In the genomic region with DNA sequence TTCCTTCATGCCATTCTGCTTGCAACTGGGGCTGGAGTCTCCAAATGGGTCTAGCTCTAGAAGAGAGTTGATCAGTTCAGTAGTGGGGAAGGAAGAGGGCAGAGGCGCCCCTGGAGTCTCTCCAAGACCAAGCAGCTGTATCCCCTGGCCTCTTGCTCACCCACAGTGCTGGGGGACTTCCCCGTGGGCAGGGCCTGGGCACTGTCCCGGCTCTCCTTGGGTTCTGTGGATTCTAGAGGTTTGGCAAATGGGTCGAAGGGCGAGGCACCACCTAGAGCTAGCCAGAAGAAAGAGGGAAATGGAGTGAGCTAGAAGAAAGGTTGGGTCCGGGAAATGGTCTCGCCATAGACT, we compare ENCODE assay signal across 8 mouse cellular contexts. TPM values are rescaled to one million over a fixed set of nuclear protein-coding genes. Genes with fewer than 3 reads are reported as not detected.
DNase-seq lines count a peak whose midpoint lies in the region; ATAC-seq and TF ChIP-seq lines count a peak whose summit lies in the region.

No protein-coding gene starts in this region.

- H3K4me3 ChIP-seq in kidney, postnatal 0 days (replicated peaks; ENCODE audit: low read depth, low read length) = no peak overlapping the region
- H3K4me3 ChIP-seq in forebrain, embryonic 13.5 days = peak overlapping the region; percentile 54; the same call in 1 of the 2 replicates
- H3K4me3 ChIP-seq in intestine, postnatal 0 days (ENCODE audit: low read depth, low read length) = no peak overlapping the region
- no peak overlapping the region for H3K4me3 ChIP-seq in neural tube, embryonic 14.5 days (ENCODE audit: low read depth, low read length)

- DNase-seq in kidney, postnatal 0 days (ENCODE audit: low spot score) = no peak
- no peak for DNase-seq in kidney, adult 8-10 months
- DNase-seq in layer of hippocampus, postnatal 25 days (ENCODE audit: extremely low spot score in 1 of 2, low spot score in 1 of 2) = no peak
- no peak for DNase-seq in frontal cortex, postnatal 14 days (ENCODE audit: low spot score in 2 of 2)
- no peak for DNase-seq in ovary, postnatal 10 days (ENCODE audit: low spot score)

- ATAC-seq in kidney, postnatal 0 days (replicated peaks; ENCODE audit: low FRiP score, low read depth) = no peak
- ATAC-seq in forebrain, embryonic 13.5 days = no peak
- no peak for ATAC-seq in intestine, postnatal 0 days
- ATAC-seq in neural tube, embryonic 14.5 days (ENCODE audit: low read depth) = no peak

- peaks cover 13% of the 10 kb centered on the region; the same call in 1 of the 2 replicates for H3K36me3 ChIP-seq in kidney, postnatal 0 days (ENCODE audit: insufficient read depth, low read length)
- no peaks in the 10 kb centered on the region for H3K36me3 ChIP-seq in forebrain, embryonic 13.5 days (ENCODE audit: poor library complexity, severe bottlenecking)
- no peaks in the 10 kb centered on the region for H3K36me3 ChIP-seq in intestine, postnatal 0 days (ENCODE audit: control insufficient read depth, insufficient read depth)
- H3K36me3 ChIP-seq in neural tube, embryonic 14.5 days (ENCODE audit: control insufficient read depth, insufficient read depth, low read length) = no peaks in the 10 kb centered on the region

- no peak overlapping the region for H3K27ac ChIP-seq in kidney, postnatal 0 days
- H3K27ac ChIP-seq in forebrain, embryonic 13.5 days = no peak overlapping the region
- H3K27ac ChIP-seq in intestine, postnatal 0 days (ENCODE audit: low read depth, low read length) = no peak overlapping the region
- no peak overlapping the region for H3K27ac ChIP-seq in neural tube, embryonic 14.5 days (ENCODE audit: low read depth, low read length)

- H3K4me1 ChIP-seq in kidney, postnatal 0 days (replicated peaks; ENCODE audit: insufficient read depth, low read length) = peaks cover 7% of the 10 kb centered on the region; the same call in 1 of the 2 replicates
- H3K4me1 ChIP-seq in forebrain, embryonic 13.5 days = peaks cover 11% of the 10 kb centered on the region; the same call in 1 of the 2 replicates
- H3K4me1 ChIP-seq in intestine, postnatal 0 days (replicated peaks; ENCODE audit: control insufficient read depth, insufficient read depth, low read length) = no peaks in the 10 kb centered on the region
- no peaks in the 10 kb centered on the region for H3K4me1 ChIP-seq in neural tube, embryonic 14.5 days (ENCODE audit: control insufficient read depth, insufficient read depth, low read length)

- H3K27me3 ChIP-seq in kidney, postnatal 0 days (ENCODE audit: insufficient read depth, low read length) = no peaks in the 10 kb centered on the region
- peaks cover 49% of the 10 kb centered on the region for H3K27me3 ChIP-seq in forebrain, embryonic 13.5 days
- H3K27me3 ChIP-seq in intestine, postnatal 0 days (replicated peaks; ENCODE audit: control insufficient read depth, insufficient read depth, low read length) = peaks cover under 1% of the 10 kb centered on the region; the same call in 1 of the 2 replicates
- H3K27me3 ChIP-seq in neural tube, embryonic 14.5 days (ENCODE audit: control insufficient read depth, insufficient read depth, low read length) = 0 out of 2 replicates have a peak, but pooled peaks cover 2% of the 10 kb centered on the region

- no peak overlapping the region for H3K9ac ChIP-seq in kidney, postnatal 0 days (ENCODE audit: low read depth, low read length)
- H3K9ac ChIP-seq in forebrain, embryonic 13.5 days = peak overlapping the region; percentile 83
- H3K9ac ChIP-seq in intestine, postnatal 0 days (ENCODE audit: low read depth, low read length) = no peak overlapping the region
- H3K9ac ChIP-seq in neural tube, embryonic 14.5 days (replicated peaks; ENCODE audit: low read depth, low read length) = no peak overlapping the region

- WGBS in kidney, postnatal 0 days = 64% methylated on average over 7 of the region's 7 CpGs
- WGBS in forebrain, embryonic 13.5 days = 63% methylated on average over 7 of the region's 7 CpGs
- WGBS in intestine, postnatal 0 days = 69% methylated on average over 7 of the region's 7 CpGs
- 61% methylated on average over 5 of the region's 7 CpGs for WGBS in neural tube, embryonic 14.5 days

- TF ChIP-seq CTCF in kidney, postnatal 0 days (IDR thresholded peaks at IDR 0.05; ENCODE audit: low read depth) = no peak
- no peak for TF ChIP-seq CTCF in intestine, postnatal 0 days (IDR thresholded peaks at IDR 0.05; ENCODE audit: low read depth)

- H3K4me2 ChIP-seq in kidney, postnatal 0 days (ENCODE audit: low read length) = peak overlapping the region; percentile 69
- peak overlapping the region; percentile 77 for H3K4me2 ChIP-seq in forebrain, embryonic 13.5 days
- H3K4me2 ChIP-seq in intestine, postnatal 0 days (replicated peaks; ENCODE audit: low read depth) = peak overlapping the region; percentile 84
- peak overlapping the region; percentile 78; the same call in 1 of the 2 replicates for H3K4me2 ChIP-seq in neural tube, embryonic 14.5 days (ENCODE audit: low read depth, low read length)

- no peaks in the 10 kb centered on the region for H3K9me3 ChIP-seq in kidney, postnatal 0 days (replicated peaks; ENCODE audit: low read length)
- H3K9me3 ChIP-seq in forebrain, embryonic 13.5 days (replicated peaks) = no peaks in the 10 kb centered on the region
- H3K9me3 ChIP-seq in intestine, postnatal 0 days (ENCODE audit: control insufficient read depth) = no peaks in the 10 kb centered on the region
- no peaks in the 10 kb centered on the region for H3K9me3 ChIP-seq in neural tube, embryonic 14.5 days (ENCODE audit: control insufficient read depth, low read length)

RNA-seq across cellular contexts. Expression of gene Spata20, which starts 5.7 kb away (rescaled TPM):
- polyA plus RNA-seq in kidney, postnatal 0 days (2015; fragmentation: Nextera tagmentation; extraction: Ambion mirVana) = 0.40 TPM in 1 of 2 replicates, not detected in the other
- polyA plus RNA-seq in forebrain, embryonic 13.5 days (2015; fragmentation: Nextera tagmentation; extraction: Ambion mirVana) = 0.18 TPM in 1 of 2 replicates, not detected in the other
- not detected in 2 replicates for polyA plus RNA-seq in intestine, postnatal 0 days (2015; fragmentation: Nextera tagmentation; extraction: Ambion mirVana)
- polyA plus RNA-seq in neural tube, embryonic 14.5 days (2014; fragmentation: Nextera tagmentation; extraction: Ambion mirVana) = 0.09 and 0.26 TPM in 2 replicates
- total RNA-seq in layer of hippocampus, postnatal 25 days (2021) = under 1 TPM in 1 of 2 experiments, not detected in 1; 0.34 TPM

RNA-seq across cellular contexts. Expression of gene Epn3, which starts 8.1 kb away (rescaled TPM):
- polyA plus RNA-seq in kidney, postnatal 0 days (2015; fragmentation: Nextera tagmentation; extraction: Ambion mirVana) = 34.7 and 37.5 TPM in 2 replicates
- 0.15 and 0.34 TPM in 2 replicates for polyA plus RNA-seq in forebrain, embryonic 13.5 days (2015; fragmentation: Nextera tagmentation; extraction: Ambion mirVana)
- 0.55 and 1.0 TPM in 2 replicates for polyA plus RNA-seq in intestine, postnatal 0 days (2015; fragmentation: Nextera tagmentation; extraction: Ambion mirVana)
- polyA plus RNA-seq in neural tube, embryonic 14.5 days (2014; fragmentation: Nextera tagmentation; extraction: Ambion mirVana) = 0.68 and 0.82 TPM in 2 replicates
- 1 to 10 TPM; 2.0 to 2.3 TPM for total RNA-seq in layer of hippocampus, postnatal 25 days (2021)

RNA-seq across cellular contexts. Expression of gene Cacna1g, which starts 17.7 kb away (rescaled TPM):
- 4.4 and 5.2 TPM in 2 replicates for polyA plus RNA-seq in kidney, postnatal 0 days (2015; fragmentation: Nextera tagmentation; extraction: Ambion mirVana)
- 5.4 and 8.4 TPM in 2 replicates for polyA plus RNA-seq in forebrain, embryonic 13.5 days (2015; fragmentation: Nextera tagmentation; extraction: Ambion mirVana)
- 1.2 and 1.4 TPM in 2 replicates for polyA plus RNA-seq in intestine, postnatal 0 days (2015; fragmentation: Nextera tagmentation; extraction: Ambion mirVana)
- 14.3 and 22.5 TPM in 2 replicates for polyA plus RNA-seq in neural tube, embryonic 14.5 days (2014; fragmentation: Nextera tagmentation; extraction: Ambion mirVana)
- total RNA-seq in layer of hippocampus, postnatal 25 days (2021) = 10 to 100 TPM; 49.7 to 72.3 TPM

RNA-seq across cellular contexts. Expression of gene Mycbpap, which starts 29.8 kb away (rescaled TPM):
- 3.2 and 3.5 TPM in 2 replicates for polyA plus RNA-seq in kidney, postnatal 0 days (2015; fragmentation: Nextera tagmentation; extraction: Ambion mirVana)
- 2.2 and 2.5 TPM in 2 replicates for polyA plus RNA-seq in forebrain, embryonic 13.5 days (2015; fragmentation: Nextera tagmentation; extraction: Ambion mirVana)
- polyA plus RNA-seq in intestine, postnatal 0 days (2015; fragmentation: Nextera tagmentation; extraction: Ambion mirVana) = 0.94 and 1.7 TPM in 2 replicates
- 1.7 and 2.0 TPM in 2 replicates for polyA plus RNA-seq in neural tube, embryonic 14.5 days (2014; fragmentation: Nextera tagmentation; extraction: Ambion mirVana)
- total RNA-seq in layer of hippocampus, postnatal 25 days (2021) = 1 to 10 TPM; 3.0 to 3.9 TPM

RNA-seq across cellular contexts. Expression of gene Rsad1, which starts 57.3 kb away (rescaled TPM):
- 4.0 and 5.6 TPM in 2 replicates for polyA plus RNA-seq in kidney, postnatal 0 days (2015; fragmentation: Nextera tagmentation; extraction: Ambion mirVana)
- polyA plus RNA-seq in forebrain, embryonic 13.5 days (2015; fragmentation: Nextera tagmentation; extraction: Ambion mirVana) = 3.1 and 3.7 TPM in 2 replicates
- 1.2 and 1.8 TPM in 2 replicates for polyA plus RNA-seq in intestine, postnatal 0 days (2015; fragmentation: Nextera tagmentation; extraction: Ambion mirVana)
- polyA plus RNA-seq in neural tube, embryonic 14.5 days (2014; fragmentation: Nextera tagmentation; extraction: Ambion mirVana) = 5.2 and 12.3 TPM in 2 replicates
- total RNA-seq in layer of hippocampus, postnatal 25 days (2021) = 10 to 100 TPM; 10.3 to 10.8 TPM

Comparison
In these comparisons a context has a peak if more than half of its experiments do, and no peak if none do; other contexts are left out.
1. RNA of gene Epn3, which starts 8.1 kb away (polyA plus RNA-seq): 34.7 to 37.5 TPM in kidney, postnatal 0 days; 0.68 to 0.82 TPM in neural tube, embryonic 14.5 days, 0.55 to 1.0 TPM in intestine, postnatal 0 days and 0.15 to 0.34 TPM in forebrain, embryonic 13.5 days; every median in the first group is over 10 times any median in the second.
2. Peak in every context shown above with its lines, with median percentiles within 50 percentile points of each other: H3K4me2 ChIP-seq.